9 mouse cellular contexts compared by ENCODE assay signal in genomic region chr5:38532084-38532483, GRCm38 (mm10). TPM values are rescaled to one million over a fixed set of nuclear protein-coding genes. Genes with fewer than 3 reads are reported as not detected.
DNase-seq lines count a peak whose midpoint lies in the region; ATAC-seq and TF ChIP-seq lines count a peak whose summit lies in the region.
"Had no signal": no experiment of that assay in that cellular context is flagged by ENCODE, and none has a peak within 500 bp of the region (broad histone marks: within the 10 kb centered on the region; RNA-seq: fewer than 3 reads in every experiment).

No protein-coding gene starts in this region.

- WGBS in heart, embryonic 11.5 days (ENCODE audit: insufficient replicate concordance), result 94% methylated on average over 4 of the region's 4 CpGs
- whole genome bisulfite sequencing in hindbrain, postnatal 0 days, result 50% methylated on average over 4 of the region's 4 CpGs

- no peaks in the 10 kb centered on the region for H3K4me1 ChIP-seq in heart, embryonic 11.5 days (ENCODE audit: control insufficient read depth, insufficient read depth, low read length)
- no peaks in the 10 kb centered on the region; the same call in 1 of the 2 replicates for H3K4me1 ChIP-seq in hindbrain, postnatal 0 days (ENCODE audit: insufficient read depth, low read length)
- H3K4me1 ChIP-seq: heart, embryonic 15.5 days had no signal

- no peak for ATAC-seq in heart, embryonic 11.5 days (replicated peaks; ENCODE audit: insufficient number of reproducible peaks, low FRiP score, low TSS enrichment)
- peak; percentile 90 for ATAC-seq in hindbrain, postnatal 0 days

- H3K4me3 ChIP-seq in heart, embryonic 11.5 days (ENCODE audit: low read depth, low read length), result no peak overlapping the region
- no peak overlapping the region for H3K4me3 ChIP-seq in hindbrain, postnatal 0 days (ENCODE audit: low read length)
- H3K4me3 ChIP-seq: heart, embryonic 15.5 days had no signal

- H3K9ac ChIP-seq in heart, embryonic 11.5 days (ENCODE audit: low read depth, low read length), result no peak overlapping the region
- H3K9ac ChIP-seq in hindbrain, postnatal 0 days (replicated peaks; ENCODE audit: low read length), result no peak overlapping the region
- H3K9ac ChIP-seq: heart, embryonic 15.5 days had no signal

- TF ChIP-seq CTCF in hindbrain, postnatal 0 days (IDR thresholded peaks at IDR 0.05; ENCODE audit: low read depth), result no peak

- H3K36me3 ChIP-seq in heart, embryonic 11.5 days (ENCODE audit: control insufficient read depth, insufficient read depth, low read length), result peaks cover 79% of the 10 kb centered on the region
- peaks cover 89% of the 10 kb centered on the region for H3K36me3 ChIP-seq in hindbrain, postnatal 0 days (ENCODE audit: insufficient read depth, low read length)

- DNase-seq in heart, adult 8-10 months (ENCODE audit: low spot score), result peak; percentile 56
- peak; percentile 76 for DNase-seq in cerebellum, adult 8-10 months
- DNase-seq in hindbrain, postnatal 0 days (ENCODE audit: low spot score), result peak; percentile 74
- DNase-seq in retina, embryonic 14.5 days (ENCODE audit: low spot score), result peak; percentile 4
- no peak for DNase-seq in gastrocnemius, adult 18-20 months (ENCODE audit: low spot score)
- DNase-seq in kidney, postnatal 10 days, result no peak
- no peak for DNase-seq in gastrocnemius, adult 8-10 months (ENCODE audit: low spot score in 2 of 2)

- no peaks in the 10 kb centered on the region for H3K9me3 ChIP-seq in heart, embryonic 11.5 days (replicated peaks; ENCODE audit: control insufficient read depth, low read length)
- no peaks in the 10 kb centered on the region for H3K9me3 ChIP-seq in hindbrain, postnatal 0 days (ENCODE audit: low read length)
- H3K9me3 ChIP-seq: heart, embryonic 15.5 days had no signal

- no peak overlapping the region for H3K4me2 ChIP-seq in heart, embryonic 11.5 days
- no peak overlapping the region for H3K4me2 ChIP-seq in hindbrain, postnatal 0 days (ENCODE audit: low read depth, low read length)
- H3K4me2 ChIP-seq: heart, embryonic 15.5 days had no signal

- H3K27me3 ChIP-seq in heart, embryonic 11.5 days (ENCODE audit: control insufficient read depth, insufficient read depth, low read length), result no peaks in the 10 kb centered on the region
- no peaks in the 10 kb centered on the region for H3K27me3 ChIP-seq in hindbrain, postnatal 0 days (ENCODE audit: insufficient read depth, low read length)
- H3K27me3 ChIP-seq: heart, embryonic 15.5 days had no signal

- no peak overlapping the region for H3K27ac ChIP-seq in heart, embryonic 11.5 days (ENCODE audit: low read depth, low read length)
- H3K27ac ChIP-seq in hindbrain, postnatal 0 days, result peak overlapping the region; percentile 61
- H3K27ac ChIP-seq: heart, embryonic 15.5 days had no signal

RNA-seq across cellular contexts. Expression of gene Slc2a9, which starts 29.1 kb away (rescaled TPM):
- 1 to 10 TPM in 3 of 4 experiments, under 1 TPM in 1; 0.94 to 2.1 (median 1.6) TPM for total RNA-seq in heart, adult 8-10 months (2022)
- polyA plus RNA-seq in heart, embryonic 11.5 days (2014; fragmentation: Nextera tagmentation; extraction: Ambion mirVana), result 0.19 and 0.49 TPM in 2 replicates
- total RNA-seq in hindbrain, postnatal 0 days (2014; rRNA removed), result 0.86 and 1.7 TPM in 2 replicates
- polyA plus RNA-seq in hindbrain, postnatal 0 days (2015; fragmentation: Nextera tagmentation; extraction: Ambion mirVana), result 0.52 and 1.0 TPM in 2 replicates
- total RNA-seq in gastrocnemius, adult 18-20 months (2021), result under 1 TPM; 0.27 to 0.33 TPM
- total RNA-seq in gastrocnemius, adult 8-10 months (2022), result under 1 TPM; 0.31 to 0.92 (median 0.61) TPM

RNA-seq across cellular contexts. Expression of gene Wdr1, which starts 30.9 kb away (rescaled TPM):
- total RNA-seq in heart, adult 8-10 months (2022), result 100 to 1,000 TPM; 109 to 129 (median 118) TPM
- polyA plus RNA-seq in heart, embryonic 11.5 days (2014; fragmentation: Nextera tagmentation; extraction: Ambion mirVana), result 244 and 288 TPM in 2 replicates
- 245 and 258 TPM in 2 replicates for total RNA-seq in hindbrain, postnatal 0 days (2014; rRNA removed)
- polyA plus RNA-seq in hindbrain, postnatal 0 days (2015; fragmentation: Nextera tagmentation; extraction: Ambion mirVana), result 174 TPM in 2 replicates
- 10 to 100 TPM; 38.3 to 70.3 TPM for total RNA-seq in gastrocnemius, adult 18-20 months (2021)
- 10 to 100 TPM; 35.3 to 43.7 (median 38.8) TPM for total RNA-seq in gastrocnemius, adult 8-10 months (2022)

Comparison
In these comparisons a context has a peak if more than half of its experiments do, and no peak if none do; other contexts are left out.
1. DNase-seq: peak in heart, adult 8-10 months (single experiment), cerebellum, adult 8-10 months (single experiment), hindbrain, postnatal 0 days (single experiment) and retina, embryonic 14.5 days (single experiment); none in gastrocnemius, adult 18-20 months (single experiment), kidney, postnatal 10 days (single experiment) and gastrocnemius, adult 8-10 months (0 of 2).